Mouse (Mus musculus) layer of hippocampus, adult 2 months (tissue): Measurements from ENCODE around the gene Eepd1. TPM values are rescaled to one million over a fixed set of nuclear protein-coding genes. Genes with fewer than 3 reads are reported as not detected.
"Not testable (repeated sequence)": the region's sequence is repeated elsewhere in the genome, so short reads cannot be mapped to it uniquely, and the experiment has no call there.

ENCODE experiments used
- DNase-seq, 2 experiments: peaks; one replicate each; pipeline ENCODE4 v3.0.0; 2022; ENCODE audit warnings: low spot score in 2 of 2
- H3K27ac ChIP-seq: fragments of 200-600 bp; 2 replicates; pipeline ENCODE4 v1.8.1; 2022
- H3K4me3 ChIP-seq: fragments of 200-600 bp; 2 replicates; pipeline ENCODE4 v1.8.1; 2022; ENCODE audit warnings: mild to moderate bottlenecking
- CTCF ChIP-seq: fragments of 200-600 bp; conservative IDR thresholded peaks from 2 replicates; pipeline ENCODE4 v1.8.1; 2022; ENCODE audit warnings: antibody characterized with exemption, mild to moderate bottlenecking, moderate library complexity
- long read RNA-seq, 2 experiments: library from polyadenylated mRNA; stranded (forward); transcript quantifications; one replicate each; pipeline ENCODE4 v2.0.0; 2021; ENCODE audit warnings: borderline mapping rate in 2 of 2
- total RNA-seq, 2 experiments: library from RNA; stranded (reverse); gene quantifications; 2 replicates each; pipeline ENCODE4 v1.2.3; 2021

The Eepd1 gene
- 10 to 100 TPM; 18.0 to 19.4 TPM for total RNA-seq
- long read RNA-seq, experiment 1, transcript Eepd1-201 (8 exons, 2,723 nt), result major isoform, 25 of 29 reads
- long read RNA-seq, experiment 1, partial matches to known transcripts, result 3 of 29 reads
- long read RNA-seq, experiment 1, other reads (novel, unspliced or antisense), result 1 of 29 reads
- long read RNA-seq, experiment 2, transcript Eepd1-201 (8 exons, 2,723 nt), result major isoform, 33 of 40 reads
- long read RNA-seq, experiment 2, partial matches to known transcripts, result 5 of 40 reads
- long read RNA-seq, experiment 2, other reads (novel, unspliced or antisense), result 2 of 40 reads

DNA sequence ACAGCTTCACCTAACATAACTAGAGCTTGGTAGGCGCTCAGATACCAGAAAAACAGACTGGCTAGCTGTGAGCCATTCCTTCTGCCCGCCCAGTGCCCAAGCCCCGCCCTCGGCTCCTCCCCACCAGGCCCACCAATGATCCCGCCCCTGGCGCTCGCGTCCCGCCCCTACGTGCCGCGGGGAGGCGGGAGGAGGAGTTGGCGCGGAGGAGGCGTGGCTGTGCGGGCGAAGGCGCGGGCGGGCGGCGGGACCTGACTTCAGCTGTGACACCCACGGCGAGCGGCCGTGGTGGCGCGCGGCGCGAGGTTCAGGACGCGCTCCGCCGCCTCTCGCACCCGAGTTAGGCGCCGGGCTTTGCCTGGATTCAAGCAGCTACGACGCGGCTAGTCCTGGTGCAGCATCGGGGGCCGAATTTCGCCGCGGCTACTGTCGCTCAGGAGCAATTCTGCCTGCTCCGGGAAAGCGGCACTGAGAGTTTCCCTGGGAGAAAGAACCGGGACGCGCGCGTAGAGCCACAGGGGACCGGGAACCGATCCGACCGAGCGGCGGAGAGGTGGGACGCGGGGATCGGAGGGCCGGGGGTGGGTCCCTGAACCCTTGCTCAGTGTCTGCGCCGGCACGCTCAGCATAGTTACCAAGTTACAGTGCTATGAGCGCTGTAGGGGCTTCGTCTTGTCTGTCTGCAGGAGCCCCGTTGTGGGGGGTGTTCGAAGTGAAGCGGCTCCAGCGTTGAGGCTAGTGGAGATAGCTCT, at the start of gene Eepd1:
Gene Eepd1 (plus strand): TSS at position 204 of the 752 bp plus-strand sequence.
- peak; percentile 94 to 97 for DNase-seq
- H3K4me3 ChIP-seq, result peak within 1 kb of the TSS; percentile 91
- no peak; the same call in 1 of the 2 replicates for TF ChIP-seq CTCF
- peak within 1 kb of the TSS; percentile 88 for H3K27ac ChIP-seq

DNA sequence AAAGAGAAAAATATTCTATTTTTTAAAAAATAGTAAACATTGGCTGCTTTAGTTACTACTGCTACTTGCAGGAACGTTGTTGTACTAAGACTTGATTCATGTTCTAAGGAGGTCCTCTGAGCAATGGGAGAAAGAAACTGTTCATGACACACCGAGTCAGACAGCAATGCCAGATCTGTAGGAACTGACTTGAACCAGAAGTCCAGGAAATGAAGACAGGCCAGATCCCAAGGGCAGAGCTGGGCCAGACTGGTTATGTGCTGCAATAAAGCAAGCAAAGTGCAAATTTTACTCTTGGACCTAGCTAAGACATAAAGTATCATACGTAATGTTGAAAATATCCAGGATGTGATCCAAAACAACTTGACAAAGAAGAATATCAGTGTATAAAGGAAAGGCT, 42.5 kb upstream of the Eepd1 start:
- no peak for DNase-seq
- TF ChIP-seq CTCF, result no peak
- no peak overlapping the region for H3K4me3 ChIP-seq
- no peak overlapping the region for H3K27ac ChIP-seq

DNA sequence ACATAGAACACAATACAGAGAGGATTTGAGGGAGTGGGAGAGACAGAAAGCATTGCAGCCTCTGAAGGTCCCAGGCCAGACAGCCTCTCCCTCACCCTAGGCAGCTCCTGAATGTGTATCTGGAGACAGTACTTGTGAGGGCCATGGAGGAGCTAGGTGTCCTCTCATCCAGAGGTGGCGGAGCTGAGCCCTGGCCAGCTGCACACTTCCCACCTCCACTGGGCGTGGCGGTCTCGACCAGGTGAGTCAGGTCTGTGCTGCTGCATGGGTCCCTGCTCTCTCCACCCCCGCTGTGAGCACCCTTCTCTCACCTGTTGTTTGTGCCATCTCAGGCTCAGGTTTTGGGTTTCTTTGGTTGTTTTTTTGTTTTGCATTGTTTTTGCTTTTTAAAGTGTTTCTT, 41.3 kb upstream of the Eepd1 start:
- H3K4me3 ChIP-seq, result not testable (repeated sequence)

DNA sequence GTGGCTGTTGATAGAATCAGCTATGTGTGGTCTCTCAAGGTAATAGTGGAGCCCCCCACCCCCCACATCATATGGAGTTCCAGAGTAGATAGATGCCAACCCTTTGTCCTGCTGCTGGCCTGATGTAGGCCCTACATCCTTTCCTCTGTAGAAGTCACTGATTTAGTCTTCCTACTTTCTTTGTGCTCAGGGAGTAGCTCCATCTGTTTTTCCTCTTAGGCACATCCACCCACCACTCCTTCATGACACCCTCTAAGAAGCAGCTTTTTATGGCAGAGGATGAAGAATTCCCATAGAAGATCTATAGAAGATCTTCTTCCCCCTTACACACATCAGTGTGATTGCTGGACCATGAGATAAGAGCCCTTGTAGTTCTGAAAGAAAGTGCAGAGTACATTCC, 39.3 kb upstream of the Eepd1 start:
- Histone ChIP-seq H3K4me3 (no peak overlapping the region), H3K27ac (no peak overlapping the region)
- DNase-seq, result no peak
- no peak for TF ChIP-seq CTCF

More for the DNA sequence above, 41.3 kb upstream of the Eepd1 start:
- H3K27ac ChIP-seq, DNase-seq: not testable (repeated sequence)

DNA sequence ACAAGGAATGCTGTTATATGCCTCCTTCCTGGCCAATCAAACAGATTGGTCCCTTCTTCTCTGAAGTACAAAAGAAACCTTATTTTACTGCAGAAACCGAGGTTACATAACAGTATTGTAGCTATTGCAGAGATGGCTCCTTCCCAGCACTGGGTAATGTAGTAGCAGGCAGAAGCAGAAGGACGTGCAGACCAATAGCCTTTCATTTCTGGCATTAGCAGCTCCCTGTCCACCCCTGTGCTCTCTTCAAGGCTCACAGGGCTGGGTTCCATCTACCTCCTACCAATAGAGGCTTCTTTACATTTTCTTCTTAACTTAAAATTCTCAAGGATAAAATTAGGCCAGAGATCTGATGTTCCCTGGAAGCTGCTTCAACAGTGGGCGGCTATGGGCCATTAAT, 38.3 kb upstream of the Eepd1 start:
- DNase-seq, result peak in 1 of 2 experiments; percentile 8
- TF ChIP-seq CTCF, result no peak
- Histone ChIP-seq H3K4me3 (no peak overlapping the region), H3K27ac (peak overlapping the region; percentile 58)

DNA sequence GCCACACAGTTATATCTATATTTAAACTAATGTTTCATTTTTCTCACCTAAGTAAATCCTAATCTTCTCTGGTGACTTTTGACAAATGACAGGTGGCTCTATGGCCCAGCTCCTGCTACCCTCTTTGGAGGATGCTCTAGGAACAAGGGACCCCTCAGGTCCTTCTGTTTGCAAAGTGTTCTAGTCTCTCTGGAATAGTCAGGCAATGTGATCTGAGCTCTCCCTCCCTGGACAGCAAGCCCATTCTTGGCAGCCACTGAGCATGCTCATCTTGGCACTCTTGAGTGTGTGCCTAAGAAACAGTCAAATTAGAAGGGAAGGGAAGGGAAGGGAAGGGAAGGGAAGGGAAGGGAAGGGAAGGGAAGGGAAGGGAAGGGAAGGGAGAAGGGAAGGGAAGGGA, 37.8 kb upstream of the Eepd1 start:
- Histone ChIP-seq H3K27ac (no peak overlapping the region), H3K4me3 (no peak overlapping the region)
- DNase-seq, result no peak
- TF ChIP-seq CTCF, result no peak

DNA sequence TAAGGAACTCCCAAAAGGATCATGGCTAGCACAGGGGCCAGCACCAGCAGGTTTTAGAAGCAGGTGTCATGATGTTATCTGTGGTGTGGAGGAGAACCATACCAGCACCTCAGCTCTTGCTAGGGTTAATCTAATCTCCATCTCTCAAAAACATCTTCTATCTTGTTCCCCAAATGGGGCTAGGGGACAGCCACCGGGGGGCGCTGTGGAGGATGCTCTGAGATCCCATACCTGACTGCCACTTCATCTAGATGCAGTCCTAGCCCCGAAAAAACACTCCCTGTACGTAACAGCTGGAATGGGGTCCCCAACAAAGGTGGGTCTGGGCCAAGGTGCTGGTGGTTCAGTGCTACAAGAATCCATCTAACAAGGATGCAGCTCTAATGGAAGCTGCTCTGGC, 31.0 kb upstream of the Eepd1 start:
- Histone ChIP-seq H3K27ac (no peak overlapping the region), H3K4me3 (no peak overlapping the region)
- TF ChIP-seq CTCF, result peak; percentile 33
- no peak for DNase-seq

DNA sequence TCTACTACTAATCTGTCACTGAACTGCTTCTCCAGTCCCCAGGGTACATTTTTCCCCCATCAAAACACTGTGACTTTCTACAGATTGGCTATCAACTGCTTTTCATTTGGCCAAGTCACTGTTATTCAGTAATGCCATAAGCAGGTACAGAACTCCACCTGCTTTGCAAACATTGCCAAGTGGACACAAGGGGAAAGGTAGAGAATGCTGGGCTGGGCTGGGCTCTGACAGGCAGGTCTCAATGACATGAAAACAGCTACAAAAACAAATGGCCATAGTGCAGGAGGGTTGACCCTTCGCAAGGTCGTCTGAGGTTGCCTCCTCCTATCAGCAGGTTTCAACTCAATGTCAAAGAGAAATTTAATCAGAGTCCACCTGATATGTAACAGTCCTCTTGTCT, 26.3 kb upstream of the Eepd1 start:
- Histone ChIP-seq H3K4me3 (no peak overlapping the region), H3K27ac (no peak overlapping the region)
- TF ChIP-seq CTCF, result no peak
- DNase-seq, result no peak

DNA sequence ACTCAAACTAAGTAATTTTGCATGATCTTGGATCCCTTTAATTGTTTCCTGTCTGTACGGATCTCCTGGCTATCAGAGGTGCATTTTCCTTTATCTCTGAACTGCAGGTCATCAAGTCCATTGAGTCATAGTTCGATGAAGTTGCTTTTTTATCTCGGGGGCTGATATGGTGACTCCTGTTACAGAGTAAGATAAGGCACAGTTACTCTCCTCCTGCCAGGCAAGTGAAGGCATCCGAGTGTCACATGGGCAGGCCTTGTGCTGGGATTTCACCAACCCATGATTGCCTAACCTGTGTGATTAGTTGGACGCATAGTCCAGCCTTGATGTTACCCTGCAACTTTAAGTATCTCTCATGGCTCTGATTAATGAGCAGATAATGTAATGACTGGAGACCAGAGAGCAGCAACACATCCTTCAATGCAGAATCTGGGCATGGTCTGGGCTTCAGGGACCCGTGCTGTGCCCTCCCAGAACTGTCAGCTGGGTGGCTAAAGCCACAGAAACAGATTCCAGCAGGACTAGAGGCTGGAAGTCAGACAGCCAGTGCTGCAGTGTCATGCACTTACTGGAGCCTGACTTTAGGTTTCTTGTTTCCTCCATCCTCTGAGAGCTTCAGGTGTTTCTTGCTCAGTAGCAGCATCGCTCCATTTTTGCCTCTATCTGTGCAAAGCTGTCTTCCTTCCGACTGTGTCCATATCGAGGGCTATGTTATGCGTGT, 20.4 kb upstream of the Eepd1 start:
- Histone ChIP-seq H3K27ac (no peak overlapping the region), H3K4me3 (no peak overlapping the region)
- TF ChIP-seq CTCF, result no peak
- DNase-seq, result no peak

DNA sequence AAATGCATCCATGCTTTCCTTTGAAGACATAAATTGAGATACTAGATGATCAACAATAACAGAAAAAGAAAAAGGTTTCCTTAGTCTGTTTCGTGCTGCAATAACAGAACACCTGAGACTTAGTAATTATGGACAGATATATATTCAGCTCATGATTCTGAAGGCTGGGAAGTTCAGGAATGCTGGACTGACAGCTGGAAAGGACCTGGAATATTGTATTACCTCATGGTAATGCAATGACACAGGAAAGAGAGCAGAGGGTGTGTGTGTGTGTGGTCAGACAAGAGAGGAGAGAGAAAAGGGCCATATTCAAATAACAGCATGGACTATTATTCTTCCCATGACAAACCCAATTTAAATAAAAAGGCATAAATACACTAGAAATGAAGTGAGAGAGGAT, 17.0 kb upstream of the Eepd1 start:
- no peak for TF ChIP-seq CTCF
- H3K4me3 ChIP-seq, result no peak overlapping the region
- no peak for DNase-seq
- H3K27ac ChIP-seq, result no peak overlapping the region

DNA sequence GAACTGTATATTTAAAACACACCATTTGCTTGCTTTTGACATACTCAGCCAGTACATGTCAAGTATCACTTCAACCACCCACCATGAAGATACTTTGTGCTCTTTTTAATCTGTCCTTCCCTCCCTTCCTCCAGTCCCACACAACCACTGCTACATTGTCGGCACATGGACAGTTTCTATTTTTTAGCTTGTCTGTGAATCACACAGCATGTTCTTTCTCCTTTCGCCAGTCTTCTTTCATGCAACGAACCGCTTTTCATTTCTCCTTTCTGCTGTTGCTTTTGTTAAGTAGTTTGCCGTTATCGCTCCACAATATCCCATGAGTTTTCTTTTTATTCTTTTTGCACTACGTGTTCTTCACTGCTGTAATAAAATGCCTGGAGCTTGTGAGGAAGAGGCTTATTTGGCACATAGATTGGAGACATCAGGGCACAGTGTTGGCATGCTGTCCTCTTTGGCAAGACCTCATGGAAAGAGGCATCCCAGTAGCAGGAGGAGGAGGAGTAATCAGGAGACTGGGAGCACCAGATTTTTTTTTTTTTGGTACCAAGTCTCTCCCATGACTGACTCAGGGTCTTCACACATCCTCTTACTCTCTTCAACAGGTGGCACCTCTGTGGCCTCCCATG, 1.8 kb upstream of the Eepd1 start:
- peak in 1 of 2 experiments; percentile 23 for DNase-seq
- Histone ChIP-seq H3K27ac (no peak overlapping the region), H3K4me3 (no peak overlapping the region)
- no peak for TF ChIP-seq CTCF

DNA sequence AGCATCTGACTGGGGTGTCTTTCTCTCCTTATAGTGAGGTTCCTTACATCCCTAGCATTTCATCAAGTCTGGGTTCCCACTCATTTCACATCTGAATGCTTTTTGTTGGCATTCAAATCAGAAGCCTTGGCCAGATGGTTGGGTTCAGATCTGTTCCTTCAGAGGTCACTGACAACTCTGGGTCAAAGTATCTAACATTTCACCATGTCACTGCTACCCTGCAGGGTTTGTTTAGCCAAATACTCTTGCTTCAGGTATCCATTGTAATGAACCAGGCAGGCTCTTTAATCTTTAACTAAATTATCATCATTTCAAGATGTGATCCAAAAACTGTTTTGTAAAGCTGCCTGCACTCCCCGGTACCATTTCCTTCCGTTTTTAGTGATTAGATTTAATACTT, 671 bp upstream of the Eepd1 start:
- DNase-seq, result no peak
- no peak for TF ChIP-seq CTCF
- Histone ChIP-seq H3K4me3 (peak overlapping the region; percentile 91; the same call in 1 of the 2 replicates), H3K27ac (peak overlapping the region; percentile 83)
